Mouse (Mus musculus): ENCODE measurements around the gene Spp1.

The Spp1 gene

DNA sequence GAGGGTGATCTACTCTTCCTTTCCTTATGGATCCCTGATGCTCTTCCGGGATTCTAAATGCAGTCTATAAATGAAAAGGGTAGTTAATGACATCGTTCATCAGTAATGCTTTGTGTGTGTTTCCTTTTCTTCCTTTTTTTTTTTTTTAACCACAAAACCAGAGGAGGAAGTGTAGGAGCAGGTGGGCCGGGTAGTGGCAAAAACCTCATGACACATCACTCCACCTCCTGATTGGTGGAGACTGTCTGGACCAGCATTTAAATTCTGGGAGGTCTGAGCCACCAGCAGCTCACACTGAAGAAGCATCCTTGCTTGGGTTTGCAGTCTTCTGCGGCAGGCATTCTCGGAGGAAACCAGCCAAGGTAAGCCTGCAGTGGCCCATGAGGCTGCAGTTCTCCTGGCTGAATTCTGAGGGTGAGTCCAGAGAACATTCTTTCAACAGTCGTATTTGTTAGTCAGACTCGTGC lies at the start of gene Spp1:
Spp1 (plus strand) TSS at position 284 of the 467 bp plus-strand sequence.
- no peak for DNase-seq (ENCODE audit: low read depth)

- no peak for DNase-seq (ENCODE audit: low read depth)
Measured at GRCm38 (mm10) chr5:104385521-104385920, 49.4 kb upstream of the Spp1 start.

- no peak for DNase-seq (ENCODE audit: low read depth)
Measured at GRCm38 (mm10) chr5:104386908-104387307, 48.0 kb upstream of the Spp1 start.

- no peak for DNase-seq (ENCODE audit: low read depth)
Measured at GRCm38 (mm10) chr5:104390962-104391361, 44.0 kb upstream of the Spp1 start.

GRCm38 (mm10) chr5:104392784-104393183 lies 42.1 kb upstream of the Spp1 start:
- DNase-seq (ENCODE audit: low read depth): no peak

GRCm38 (mm10) chr5:104396286-104396685 lies 38.6 kb upstream of the Spp1 start:
- DNase-seq (ENCODE audit: low read depth): no peak

GRCm38 (mm10) chr5:104398001-104398400 lies 36.9 kb upstream of the Spp1 start:
- DNase-seq (ENCODE audit: low read depth): no peak

GRCm38 (mm10) chr5:104399291-104399950 lies 35.5 kb upstream of the Spp1 start:
- DNase-seq (ENCODE audit: low read depth): no peak

GRCm38 (mm10) chr5:104399970-104400369 lies 34.9 kb upstream of the Spp1 start:
- no peak for DNase-seq (ENCODE audit: low read depth)

DNA sequence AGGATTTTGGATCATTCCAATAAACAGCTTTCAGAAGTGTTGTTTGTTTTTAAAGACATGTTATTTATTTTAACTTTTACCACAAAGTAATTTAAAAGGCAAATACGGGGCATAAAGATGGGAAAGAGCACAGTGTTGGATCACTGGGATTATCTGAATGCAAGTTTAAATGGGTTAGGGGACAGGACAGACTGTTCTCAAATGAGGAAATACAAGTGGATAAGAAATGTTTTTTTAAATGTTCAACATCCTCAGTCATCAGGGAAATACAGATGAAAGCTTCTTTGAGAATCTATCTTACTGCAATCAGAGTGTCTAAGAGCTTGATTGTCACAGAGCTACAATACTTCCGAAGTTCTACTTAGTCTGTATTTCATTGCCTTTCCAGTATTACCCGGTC lies 32.3 kb upstream of the Spp1 start:
- DNase-seq (ENCODE audit: low read depth): no peak

- no peak for DNase-seq (ENCODE audit: low read depth)
Measured at GRCm38 (mm10) chr5:104403351-104403750, 31.6 kb upstream of the Spp1 start.

- DNase-seq (ENCODE audit: low read depth): no peak
Measured at GRCm38 (mm10) chr5:104404551-104404950, 30.4 kb upstream of the Spp1 start.

GRCm38 (mm10) chr5:104405051-104405450 lies 29.9 kb upstream of the Spp1 start:
- no peak for DNase-seq (ENCODE audit: low read depth)

DNA sequence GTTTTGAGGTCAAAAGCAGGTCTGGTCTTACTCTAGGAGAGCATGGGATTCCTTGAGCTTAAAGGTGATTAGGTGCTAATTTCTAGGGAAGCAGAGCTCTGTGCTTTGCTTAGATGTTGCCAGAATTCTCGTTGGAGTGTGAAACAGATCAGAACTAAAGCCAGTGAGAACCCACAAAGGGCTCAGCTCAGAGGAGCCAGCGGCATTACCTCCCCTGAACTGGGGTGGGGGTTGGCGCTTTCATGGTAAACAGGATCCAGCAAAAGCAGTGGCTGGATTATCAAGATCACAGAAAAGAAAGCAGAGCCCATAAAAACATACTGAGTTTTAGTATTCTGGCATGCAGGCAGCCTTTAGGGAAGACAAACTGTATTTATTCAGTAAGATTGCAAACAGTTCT lies 28.2 kb upstream of the Spp1 start:
- no peak for DNase-seq (ENCODE audit: low read depth)

GRCm38 (mm10) chr5:104407541-104408231 lies 27.2 kb upstream of the Spp1 start:
- no peak for DNase-seq (ENCODE audit: low read depth)

DNA sequence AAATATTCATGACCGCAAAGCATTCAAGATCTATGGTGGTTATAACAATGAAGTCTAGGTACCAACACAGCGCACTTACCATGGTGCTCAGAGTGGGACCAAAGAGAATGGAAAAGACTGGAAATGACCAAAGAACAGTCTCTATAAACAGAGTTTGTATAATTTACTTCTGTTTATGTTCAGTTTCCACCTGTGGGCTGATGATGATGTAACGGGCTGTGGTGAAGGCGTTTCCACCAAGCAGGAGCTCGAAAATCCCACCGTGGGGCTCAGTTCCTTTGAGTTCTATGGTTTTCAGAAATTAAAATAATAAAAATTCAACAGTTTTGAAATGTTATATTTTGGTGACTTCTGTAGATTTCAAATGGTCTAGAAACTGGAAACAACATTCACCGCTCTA lies 26.4 kb upstream of the Spp1 start:
- no peak for DNase-seq (ENCODE audit: low read depth)

DNA sequence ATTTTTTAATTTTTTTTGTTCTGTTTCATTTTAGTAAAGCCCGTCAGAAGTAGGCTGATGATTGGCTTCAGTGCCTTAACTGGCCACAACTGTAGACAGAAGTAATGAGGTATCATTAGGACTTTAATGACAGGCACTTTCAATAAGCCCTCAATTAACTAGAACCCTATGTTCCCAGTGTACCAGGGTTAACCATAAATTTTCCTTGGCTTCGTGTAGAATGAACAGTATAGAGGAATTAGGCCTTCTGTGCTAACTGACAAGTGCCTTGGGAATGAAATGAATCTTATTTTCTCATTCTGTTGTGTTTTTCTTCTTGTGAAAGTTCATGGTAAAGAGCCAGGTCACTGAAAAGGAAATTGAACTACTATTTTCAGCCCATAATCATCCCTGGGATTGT lies 18.9 kb upstream of the Spp1 start:
- DNase-seq (ENCODE audit: low read depth): no peak

DNA sequence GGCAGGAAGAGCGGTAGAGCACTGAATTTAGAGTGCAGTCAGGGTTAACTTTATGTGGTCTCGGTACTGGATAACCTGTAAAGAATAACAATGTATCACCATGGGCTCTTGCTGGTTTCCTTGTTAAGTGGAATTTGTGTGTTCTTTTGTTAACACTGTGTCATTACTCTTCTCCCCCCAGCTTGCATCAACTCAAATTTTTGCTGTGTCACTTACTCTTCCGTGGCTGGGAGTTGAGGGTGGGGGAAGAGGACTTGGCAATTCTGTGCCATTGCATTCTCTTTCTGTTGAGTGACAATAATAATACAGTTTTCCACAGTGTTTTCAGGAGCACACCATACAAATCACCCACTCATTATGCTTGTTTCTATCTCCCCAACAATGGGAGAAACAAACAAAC lies 17.9 kb upstream of the Spp1 start:
- DNase-seq (ENCODE audit: low read depth): no peak

GRCm38 (mm10) chr5:104417721-104418120 lies 17.2 kb upstream of the Spp1 start:
- no peak for DNase-seq (ENCODE audit: low read depth)

- DNase-seq (ENCODE audit: low read depth): no peak
Measured at GRCm38 (mm10) chr5:104422039-104422438, 12.9 kb upstream of the Spp1 start.

DNA sequence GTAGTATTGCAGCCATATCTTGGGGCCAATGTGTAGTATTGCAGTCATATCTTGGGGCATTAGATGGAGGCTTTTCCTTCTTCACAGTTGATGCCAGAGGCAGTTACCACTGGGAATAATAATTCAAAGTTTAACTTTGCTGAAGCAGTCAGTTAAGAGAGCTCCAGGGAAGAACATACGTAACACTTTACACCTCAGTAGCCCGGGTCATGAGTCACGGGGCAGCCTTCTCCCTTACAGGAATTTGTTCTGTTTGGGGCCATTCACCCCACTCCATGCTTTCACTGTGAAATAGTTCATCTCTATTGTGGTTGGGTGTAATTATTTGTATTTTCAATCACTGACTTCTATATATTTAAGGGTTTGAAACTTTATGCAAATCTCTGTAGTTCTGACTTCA lies 11.1 kb upstream of the Spp1 start:
- DNase-seq (ENCODE audit: low read depth): no peak

DNA sequence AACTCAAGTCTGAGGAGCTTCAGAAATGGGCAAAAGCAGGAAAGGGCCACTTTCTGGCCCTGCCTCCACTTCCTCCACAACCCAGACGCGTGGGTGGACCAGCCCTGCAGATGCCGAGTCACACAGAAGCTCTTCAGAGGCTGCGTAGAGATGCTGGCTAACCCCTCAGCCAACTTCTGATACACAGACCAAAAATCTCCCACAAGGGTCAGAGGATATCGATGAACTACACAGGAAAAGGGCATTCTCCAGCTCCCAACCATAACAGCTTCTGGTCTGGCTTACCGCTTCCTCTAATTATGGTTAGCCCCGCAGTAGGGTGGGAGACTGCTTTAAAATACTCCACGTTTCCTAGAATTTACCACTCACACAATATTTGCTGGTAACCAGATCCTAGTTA lies 9.0 kb upstream of the Spp1 start:
- no peak for DNase-seq (ENCODE audit: low read depth)

DNA sequence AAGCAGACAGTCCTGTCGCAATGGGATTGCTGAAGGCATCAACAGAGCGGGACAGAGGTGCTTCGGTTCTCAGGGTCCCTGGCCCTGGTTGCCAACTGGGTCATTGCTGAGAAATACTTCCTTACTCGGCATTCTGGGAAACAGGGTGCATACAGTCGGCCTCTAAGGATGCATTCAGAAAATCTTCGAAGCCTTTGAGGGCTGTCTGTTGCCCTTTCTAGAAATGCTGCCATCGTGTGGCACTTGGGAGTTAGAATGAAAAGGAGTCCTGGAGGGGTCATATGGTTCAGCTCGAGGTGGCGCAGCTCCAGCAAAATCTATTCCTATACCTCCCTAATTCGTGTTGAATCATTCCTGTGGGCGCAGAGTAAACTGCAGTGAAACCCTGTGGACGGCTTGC lies 2.0 kb upstream of the Spp1 start:
- DNase-seq (ENCODE audit: low read depth): no peak
